Mouse (Mus musculus): ENCODE results near the gene Trp53. TPM values are rescaled to one million over a fixed set of nuclear protein-coding genes. Genes with fewer than 3 reads are reported as not detected.

Trp53 gene
- total and polyA plus RNA-seq, 3 experiments, result 24.9 to 372 (median 107) TPM

DNA sequence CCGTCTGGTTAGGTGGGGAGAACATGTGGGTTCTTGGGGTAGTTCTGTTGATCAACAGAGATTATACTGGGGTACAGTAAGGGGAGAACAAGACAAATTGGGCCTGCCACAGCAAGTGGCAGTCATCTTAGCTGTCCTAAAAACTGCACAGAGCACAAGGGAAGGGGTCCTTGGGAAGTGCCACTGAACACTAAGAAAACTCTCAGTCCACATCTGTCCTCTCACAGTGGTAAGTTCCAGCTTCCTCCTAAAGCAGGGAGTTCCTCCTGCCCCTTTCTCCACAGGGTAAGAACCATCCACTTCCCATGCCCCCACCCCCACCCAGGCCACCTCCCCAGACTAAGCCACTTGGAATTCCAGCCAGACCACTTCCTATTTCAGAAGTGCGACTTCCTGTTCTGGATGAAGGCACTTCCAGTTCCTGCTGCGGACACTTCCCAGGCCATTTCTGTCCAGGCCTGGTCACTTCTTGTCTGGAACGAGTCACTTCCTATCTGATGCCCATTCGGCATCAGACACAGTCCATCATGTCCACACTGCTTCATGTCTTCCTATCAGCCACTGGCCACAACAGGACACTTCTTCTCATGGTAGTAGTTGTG is 25.5 kb upstream of the Trp53 start:
- Histone ChIP-seq H3K4me1 (ENCODE audit: control insufficient read depth in 1 of 2, insufficient read depth in 2 of 2) (no peaks in the 10 kb centered on the region; a peak in 1 of 4 replicates), H3K4me2 (ENCODE audit: insufficient read depth, low read depth, poor library complexity, severe bottlenecking) (no peak overlapping the region), H3K79me2 (replicated peaks; ENCODE audit: control insufficient read depth, extremely low read depth, insufficient read depth, poor library complexity, severe bottlenecking) (no peaks in the 10 kb centered on the region), H3K9me3 (replicated peaks; ENCODE audit: low read length) (no peaks in the 10 kb centered on the region), H3K9ac (ENCODE audit: insufficient read depth, low read depth) (no peak overlapping the region), H3K27ac (ENCODE audit: insufficient read depth, low read depth) (no peak overlapping the region), H3K36me3 (replicated peaks in 1 of 2; ENCODE audit: control insufficient read depth in 1 of 2, insufficient read depth in 1 of 2, low read length in 1 of 2) (peaks cover 0 to 54% of the 10 kb centered on the region in 2 experiments), H3K27me3 (replicated peaks) (peaks cover 7% of the 10 kb centered on the region), H3K4me3 (replicated peaks in 1 of 3; ENCODE audit: low read depth in 2 of 3, low read length in 2 of 3, poor library complexity in 1 of 3) (no peak overlapping the region)
- in situ Hi-C loops (cut with MboI; ENCODE audit: low pct_ligation_motif_present, low pct_unique_long_range_greater_than_20kb, low sequenced_read_pairs) (no loop called here), dilution Hi-C loops (cut with MboI; ENCODE audit: extremely low pct_ligation_motif_present, extremely low pct_unique_long_range_greater_than_20kb, low sequenced_read_pairs) (no loop called here)
- DNase-seq (ENCODE audit: extremely low read depth), result no peak
- no peak for TF ChIP-seq ZNF384 (IDR thresholded peaks at IDR 0.05; ENCODE audit: low read depth, low read length)
- no peak for TF ChIP-seq SIN3A (IDR thresholded peaks at IDR 0.05; ENCODE audit: low read length)
- TF ChIP-seq TBP (conservative IDR thresholded peaks at IDR 0.05; ENCODE audit: low read depth, low read length), result no peak
- no peak for TF ChIP-seq IRF4 (IDR thresholded peaks at IDR 0.05; ENCODE audit: low read depth, low read length)
- no peak for TF ChIP-seq JUND (conservative IDR thresholded peaks at IDR 0.05; ENCODE audit: low read depth, low read length)
- TF ChIP-seq CHD1 (IDR thresholded peaks at IDR 0.05; ENCODE audit: low read depth, low read length), result no peak
- TF ChIP-seq POLR2A (IDR thresholded peaks at IDR 0.05; ENCODE audit: low read depth, low read length), result no peak
- no peak for TF ChIP-seq NRF1 (IDR thresholded peaks at IDR 0.05; ENCODE audit: low read depth, low read length)
- no peak for TF ChIP-seq BHLHE40 (IDR thresholded peaks at IDR 0.05; ENCODE audit: low read depth, low read length)
- TF ChIP-seq POLR2AphosphoS2 (IDR thresholded peaks at IDR 0.05; ENCODE audit: low read depth, low read length), result no peak
- TF ChIP-seq E2F4 (IDR thresholded peaks at IDR 0.05; ENCODE audit: insufficient replicate concordance, low read depth, low read length), result no peak
- no peak for TF ChIP-seq CHD2 (IDR thresholded peaks at IDR 0.05; ENCODE audit: low read length)
- no peak for TF ChIP-seq ZMIZ1 (IDR thresholded peaks at IDR 0.05; ENCODE audit: low read depth, low read length)
- TF ChIP-seq USF1 (IDR thresholded peaks at IDR 0.05; ENCODE audit: low read depth, low read length), result no peak
- TF ChIP-seq MEF2A (IDR thresholded peaks at IDR 0.05; ENCODE audit: borderline replicate concordance, low read depth, low read length), result no peak

DNA sequence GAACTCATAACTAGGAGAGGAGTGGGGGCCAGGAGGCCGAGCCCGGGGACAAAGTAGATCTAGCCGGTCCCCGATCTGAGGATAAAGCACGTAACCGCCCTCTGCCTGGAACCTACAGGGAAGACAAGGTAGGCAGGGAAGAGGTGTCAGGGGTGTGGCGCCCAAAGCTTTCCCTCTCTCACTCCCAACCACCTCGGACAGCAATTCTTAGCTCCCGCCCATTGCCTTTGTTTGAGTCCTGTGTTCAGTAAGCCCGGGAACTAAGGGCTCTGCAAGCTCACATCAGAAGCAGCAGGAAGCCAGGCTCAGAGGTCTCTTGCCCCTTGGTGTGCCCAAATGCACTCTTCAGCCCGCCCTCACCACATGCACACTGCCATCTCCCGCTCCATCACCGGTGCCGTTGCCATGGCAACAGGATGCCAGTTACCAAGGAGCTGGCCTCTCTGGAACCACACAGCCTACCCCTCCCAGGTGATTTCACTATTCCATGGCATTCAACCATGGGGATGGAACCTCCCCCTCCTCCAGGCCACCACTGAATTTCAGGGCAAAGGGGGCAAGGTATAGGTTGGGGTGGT is 22.7 kb upstream of the Trp53 start:
- TF ChIP-seq GABPA (IDR thresholded peaks at IDR 0.05; ENCODE audit: insufficient replicate concordance, low read depth, low read length) (no peak), IRF4 (IDR thresholded peaks at IDR 0.05; ENCODE audit: low read depth, low read length) (no peak), ZC3H11A (IDR thresholded peaks at IDR 0.05; ENCODE audit: low read depth, low read length) (no peak), HCFC1 (IDR thresholded peaks at IDR 0.05; ENCODE audit: low read depth, low read length) (no peak), CHD2 (IDR thresholded peaks at IDR 0.05; ENCODE audit: low read length) (no peak), TBP (conservative IDR thresholded peaks at IDR 0.05; ENCODE audit: low read depth, low read length) (no peak), USF1 (IDR thresholded peaks at IDR 0.05; ENCODE audit: low read depth, low read length) (no peak), SIN3A (IDR thresholded peaks at IDR 0.05; ENCODE audit: low read length) (no peak), EP300 (IDR thresholded peaks at IDR 0.05; ENCODE audit: low read length) (no peak), MAZ (IDR thresholded peaks at IDR 0.05; ENCODE audit: low read depth, low read length) (no peak), POLR2AphosphoS2 (IDR thresholded peaks at IDR 0.05; ENCODE audit: low read depth, low read length) (no peak), ZNF384 (IDR thresholded peaks at IDR 0.05; ENCODE audit: low read depth, low read length) (no peak), MEF2A (IDR thresholded peaks at IDR 0.05; ENCODE audit: borderline replicate concordance, low read depth, low read length) (no peak), RAD21 (IDR thresholded peaks at IDR 0.05; ENCODE audit: low read depth, low read length) (no peak), NRF1 (IDR thresholded peaks at IDR 0.05; ENCODE audit: low read depth, low read length) (no peak)
- no peak for DNase-seq (ENCODE audit: extremely low read depth)
- H3K27me3 ChIP-seq (replicated peaks), result no peaks in the 10 kb centered on the region

More for the DNA sequence above, 22.7 kb upstream of the Trp53 start:
- Histone ChIP-seq H3K9me3 (replicated peaks; ENCODE audit: low read length) (no peaks in the 10 kb centered on the region), H3K27ac (ENCODE audit: insufficient read depth, low read depth) (no peak overlapping the region), H3K4me2 (ENCODE audit: insufficient read depth, low read depth, poor library complexity, severe bottlenecking) (no peak overlapping the region), H3K4me3 (replicated peaks in 1 of 3; ENCODE audit: low read depth in 2 of 3, low read length in 2 of 3, poor library complexity in 1 of 3) (no peak overlapping the region), H3K79me2 (replicated peaks; ENCODE audit: control insufficient read depth, extremely low read depth, insufficient read depth, poor library complexity, severe bottlenecking) (no peaks in the 10 kb centered on the region), H3K36me3 (replicated peaks in 1 of 2; ENCODE audit: control insufficient read depth in 1 of 2, insufficient read depth in 1 of 2, low read length in 1 of 2) (peaks cover 21 to 82% of the 10 kb centered on the region in 2 experiments), H3K9ac (ENCODE audit: insufficient read depth, low read depth) (no peak overlapping the region), H3K4me1 (ENCODE audit: control insufficient read depth in 1 of 2, insufficient read depth in 2 of 2) (no peaks in the 10 kb centered on the region)
- dilution Hi-C loops (cut with MboI; ENCODE audit: extremely low pct_ligation_motif_present, extremely low pct_unique_long_range_greater_than_20kb, low sequenced_read_pairs), result no loop called here
- in situ Hi-C loops (cut with MboI; ENCODE audit: low pct_ligation_motif_present, low pct_unique_long_range_greater_than_20kb, low sequenced_read_pairs), result no loop called here
